Mouse (Mus musculus) midbrain, embryonic 16.5 days (tissue): ENCODE results near the gene Tceal5. TPM values are rescaled to one million over a fixed set of nuclear protein-coding genes. Genes with fewer than 3 reads are reported as not detected.
A peak's percentile ranks its signal among the peaks of the same experiment; 100 is the strongest.

Experiments used
- ATAC-seq: fragments of 200-750 bp; cut with Nextera tagmentation; 2 replicates; pipeline ENCODE4 v1.8.0; 2017; ENCODE audit warnings: moderate TSS enrichment
- H3K27ac ChIP-seq: fragments of 300-500 bp; sonication (generic); 2 replicates; pipeline ENCODE4 v1.5.1; 2014; ENCODE audit warnings: mild to moderate bottlenecking, low read length, mixed read lengths
- H3K27me3 ChIP-seq: fragments of 300-500 bp; sonication (generic); 2 replicates; pipeline ENCODE4 v1.6.1; 2014; ENCODE audit warnings: low read depth, low read length, mixed read lengths; ENCODE audit not compliant: control insufficient read depth, insufficient read depth
- H3K36me3 ChIP-seq: fragments of 300-500 bp; sonication (generic); 2 replicates; pipeline ENCODE4 v1.6.1; 2014; ENCODE audit warnings: mild to moderate bottlenecking, low read length, moderate library complexity, mixed read lengths; ENCODE audit not compliant: control insufficient read depth, insufficient read depth
- H3K4me1 ChIP-seq: fragments of 300-500 bp; sonication (generic); 2 replicates; pipeline ENCODE4 v1.6.1; 2014; ENCODE audit warnings: mild to moderate bottlenecking, low read length, mixed read lengths; ENCODE audit not compliant: control insufficient read depth, insufficient read depth
- H3K4me2 ChIP-seq: fragments of 300-500 bp; sonication (generic); 2 replicates; pipeline ENCODE4 v1.6.1; 2014; ENCODE audit warnings: mild to moderate bottlenecking, low read length, mixed read lengths
- H3K4me3 ChIP-seq: fragments of 300-500 bp; sonication (generic); 2 replicates; pipeline ENCODE4 v1.5.1; 2014; ENCODE audit warnings: low read depth, mild to moderate bottlenecking, low read length, moderate library complexity, mixed read lengths
- H3K9ac ChIP-seq: fragments of 300-500 bp; sonication (generic); 2 replicates; pipeline ENCODE4 v1.6.1; 2014; ENCODE audit warnings: low read depth, low read length, mixed read lengths
- H3K9me3 ChIP-seq: fragments of 300-500 bp; sonication (generic); replicated peaks from 2 replicates; pipeline ENCODE4 v1.6.1; 2014; ENCODE audit warnings: mild to moderate bottlenecking, low read length, mixed read lengths; ENCODE audit not compliant: control insufficient read depth, poor library complexity, severe bottlenecking
- WGBS: fragments of 180-500 bp; shearing (Covaris S2); extraction: QIAGEN DNeasy Blood & Tissue Kit; methylation state at CpG from one replicate; pipeline ENCODE4 v1.1.7; 2014; 5-methylcytosine and 5-hydroxymethylcytosine counted together
- polyA plus RNA-seq: library from polyadenylated mRNA; unstranded; fragments of >200 nt; fragmentation: Nextera tagmentation; extraction: Ambion mirVana; gene quantifications from 2 replicates; pipeline ENCODE4 v1.2.1, GENCODE M21; 2015

Tceal5 gene
- 31.8 and 38.9 TPM in 2 replicates for polyA plus RNA-seq

- Histone ChIP-seq H3K4me1 (peaks cover 5% of the 10 kb centered on the region; the same call in 1 of the 2 replicates), H3K27ac (peak within 1 kb of the TSS; percentile 83), H3K4me3 (peak within 1 kb of the TSS; percentile 51), H3K27me3 (no peaks in the 10 kb centered on the region), H3K36me3 (no peaks in the 10 kb centered on the region), H3K4me2 (peak within 1 kb of the TSS; percentile 58), H3K9ac (peak within 1 kb of the TSS; percentile 68), H3K9me3 (no peaks in the 10 kb centered on the region)
- 20% methylated on average over 9 of the region's 9 CpGs for WGBS
- ATAC-seq: peak; percentile 97
Observed at GRCm38 (mm10) chrX:136203664-136204066, at the start of gene Tceal5. Gene Tceal5, minus strand, starts transcription at chrX:136203876.

GRCm38 (mm10) chrX:136252023-136252729 is 48.5 kb upstream of the Tceal5 start:
- H3K36me3 ChIP-seq: no peaks in the 10 kb centered on the region
- H3K27me3 ChIP-seq: no peaks in the 10 kb centered on the region
- no peaks in the 10 kb centered on the region for H3K9me3 ChIP-seq
- no peak overlapping the region for H3K27ac ChIP-seq
- WGBS: 52% methylated on average over 6 of the region's 6 CpGs
- ATAC-seq: no peak
- H3K9ac ChIP-seq: no peak overlapping the region
- no peak overlapping the region for H3K4me2 ChIP-seq
- no peaks in the 10 kb centered on the region for H3K4me1 ChIP-seq
- no peak overlapping the region for H3K4me3 ChIP-seq

GRCm38 (mm10) chrX:136249671-136250070 is 46.0 kb upstream of the Tceal5 start:
- Histone ChIP-seq H3K4me3 (no peak overlapping the region), H3K4me2 (no peak overlapping the region), H3K9ac (no peak overlapping the region), H3K27me3 (no peaks in the 10 kb centered on the region), H3K9me3 (no peaks in the 10 kb centered on the region), H3K27ac (no peak overlapping the region), H3K36me3 (no peaks in the 10 kb centered on the region), H3K4me1 (no peaks in the 10 kb centered on the region)
- WGBS: 79% methylated on average over 7 of the region's 7 CpGs
- ATAC-seq: no peak

GRCm38 (mm10) chrX:136248811-136249210 is 45.1 kb upstream of the Tceal5 start:
- H3K4me1 ChIP-seq: no peaks in the 10 kb centered on the region
- no peak overlapping the region for H3K27ac ChIP-seq
- 78% methylated on average over 6 of the region's 6 CpGs for WGBS
- H3K4me2 ChIP-seq: no peak overlapping the region
- H3K9ac ChIP-seq: no peak overlapping the region
- no peak overlapping the region for H3K4me3 ChIP-seq
- no peak for ATAC-seq
- no peaks in the 10 kb centered on the region for H3K36me3 ChIP-seq
- H3K27me3 ChIP-seq: no peaks in the 10 kb centered on the region
- no peaks in the 10 kb centered on the region for H3K9me3 ChIP-seq

GRCm38 (mm10) chrX:136245521-136246071 is 41.9 kb upstream of the Tceal5 start:
- ATAC-seq: peak; percentile 85
- WGBS: 20% methylated on average over 14 of the region's 15 CpGs
- H3K27me3 ChIP-seq: no peaks in the 10 kb centered on the region
- peak overlapping the region; percentile 79 for H3K27ac ChIP-seq
- no peaks in the 10 kb centered on the region for H3K9me3 ChIP-seq
- H3K4me3 ChIP-seq: peak overlapping the region; percentile 50
- H3K9ac ChIP-seq: peak overlapping the region; percentile 75
- no peaks in the 10 kb centered on the region for H3K4me1 ChIP-seq
- H3K4me2 ChIP-seq: peak overlapping the region; percentile 59
- no peaks in the 10 kb centered on the region for H3K36me3 ChIP-seq

- 26% methylated on average over 20 of the region's 20 CpGs for WGBS
- H3K36me3 ChIP-seq: no peaks in the 10 kb centered on the region
- H3K9me3 ChIP-seq: no peaks in the 10 kb centered on the region
- H3K4me1 ChIP-seq: no peaks in the 10 kb centered on the region
- peak; percentile 95 for ATAC-seq
- peak within 1 kb of the TSS; percentile 79 for H3K27ac ChIP-seq
- peak within 1 kb of the TSS; percentile 50 for H3K4me3 ChIP-seq
- peak within 1 kb of the TSS; percentile 59 for H3K4me2 ChIP-seq
- no peaks in the 10 kb centered on the region for H3K27me3 ChIP-seq
- peak within 1 kb of the TSS; percentile 75 for H3K9ac ChIP-seq
Observed at GRCm38 (mm10) chrX:136244574-136245229, 41.0 kb upstream of the Tceal5 start, which contains the start of gene Tceal9. Gene Tceal9, plus strand, starts transcription at chrX:136245079.

- 85% methylated on average over 2 of the region's 2 CpGs for WGBS
- ATAC-seq: no peak
- H3K9ac ChIP-seq: no peak overlapping the region
- H3K27ac ChIP-seq: no peak overlapping the region
- H3K36me3 ChIP-seq: no peaks in the 10 kb centered on the region
- no peak overlapping the region for H3K4me3 ChIP-seq
- H3K4me2 ChIP-seq: no peak overlapping the region
- H3K4me1 ChIP-seq: no peaks in the 10 kb centered on the region
- no peaks in the 10 kb centered on the region for H3K9me3 ChIP-seq
- no peaks in the 10 kb centered on the region for H3K27me3 ChIP-seq
Observed at GRCm38 (mm10) chrX:136243181-136243580, 39.5 kb upstream of the Tceal5 start.

- no peaks in the 10 kb centered on the region for H3K36me3 ChIP-seq
- H3K4me3 ChIP-seq: no peak overlapping the region
- H3K9me3 ChIP-seq: no peaks in the 10 kb centered on the region
- ATAC-seq: no peak
- H3K27me3 ChIP-seq: no peaks in the 10 kb centered on the region
- H3K27ac ChIP-seq: no peak overlapping the region
- 40% methylated on average over 3 of the region's 3 CpGs for WGBS
- H3K4me1 ChIP-seq: no peaks in the 10 kb centered on the region
- H3K9ac ChIP-seq: no peak overlapping the region
- H3K4me2 ChIP-seq: no peak overlapping the region
Observed at GRCm38 (mm10) chrX:136238118-136238517, 34.4 kb upstream of the Tceal5 start.

GRCm38 (mm10) chrX:136227768-136228167 is 24.1 kb upstream of the Tceal5 start:
- no peaks in the 10 kb centered on the region for H3K4me1 ChIP-seq

More at GRCm38 (mm10) chrX:136227768-136228167, 24.1 kb upstream of the Tceal5 start:
- H3K4me2 ChIP-seq: no peak overlapping the region
- H3K36me3 ChIP-seq: no peaks in the 10 kb centered on the region
- H3K27ac ChIP-seq: no peak overlapping the region
- H3K4me3 ChIP-seq: no peak overlapping the region
- no peaks in the 10 kb centered on the region for H3K9me3 ChIP-seq
- H3K27me3 ChIP-seq: no peaks in the 10 kb centered on the region
- H3K9ac ChIP-seq: no peak overlapping the region
- ATAC-seq: no peak
- WGBS: 60% methylated on average over 5 of the region's 5 CpGs
